Mouse (Mus musculus) brain, adult 2 months (tissue): ENCODE measurements around the gene Pitpnm1.
"Not testable (repeated sequence)": the region's sequence is repeated elsewhere in the genome, so short reads cannot be mapped to it uniquely, and the experiment has no call there.

ENCODE experiments used
- DNase-seq: peaks from one replicate; pipeline ENCODE4 v3.0.0; 2011; ENCODE audit warnings: low read depth, low spot score

The Pitpnm1 gene

GRCm38 (mm10) chr19:4117006-4117405 lies 17.2 kb downstream of the Pitpnm1 start:
- no peak for DNase-seq

GRCm38 (mm10) chr19:4118350-4118749 lies 18.6 kb downstream of the Pitpnm1 start:
- no peak for DNase-seq

GRCm38 (mm10) chr19:4119716-4120487 lies 20.1 kb downstream of the Pitpnm1 start:
- no peak for DNase-seq

GRCm38 (mm10) chr19:4120496-4120895 lies 20.7 kb downstream of the Pitpnm1 start:
- no peak for DNase-seq

- peak; percentile 99 for DNase-seq
Measured at GRCm38 (mm10) chr19:4121097-4121805, 21.5 kb downstream of the Pitpnm1 start.

- not testable (repeated sequence) for DNase-seq
Measured at GRCm38 (mm10) chr19:4121896-4122295, 22.1 kb downstream of the Pitpnm1 start.

GRCm38 (mm10) chr19:4122411-4123370 lies 22.9 kb downstream of the Pitpnm1 start:
- no peak for DNase-seq

GRCm38 (mm10) chr19:4124432-4124831 lies 24.6 kb downstream of the Pitpnm1 start:
- DNase-seq: no peak

GRCm38 (mm10) chr19:4125268-4125667 lies 25.5 kb downstream of the Pitpnm1 start:
- DNase-seq: peak; percentile 66

- DNase-seq: peak; percentile 99
Measured at GRCm38 (mm10) chr19:4125741-4126696, 26.2 kb downstream of the Pitpnm1 start, which contains the start of gene Aip. TSS of gene Aip (minus strand) at chr19:4125858.

GRCm38 (mm10) chr19:4126759-4127495 lies 27.1 kb downstream of the Pitpnm1 start:
- DNase-seq: peak; percentile 39

- DNase-seq: no peak
Measured at GRCm38 (mm10) chr19:4129462-4129861, 29.7 kb downstream of the Pitpnm1 start.

- DNase-seq: no peak
Measured at GRCm38 (mm10) chr19:4130106-4130505, 30.3 kb downstream of the Pitpnm1 start.

GRCm38 (mm10) chr19:4131075-4131474 lies 31.3 kb downstream of the Pitpnm1 start:
- DNase-seq: no peak

- no peak for DNase-seq
Measured at GRCm38 (mm10) chr19:4131768-4132167, 32.0 kb downstream of the Pitpnm1 start.

GRCm38 (mm10) chr19:4134354-4134753 lies 34.6 kb downstream of the Pitpnm1 start:
- DNase-seq: no peak

GRCm38 (mm10) chr19:4135229-4135962 lies 35.6 kb downstream of the Pitpnm1 start:
- DNase-seq: not testable (repeated sequence)

- peak; percentile 48 for DNase-seq
Measured at GRCm38 (mm10) chr19:4135963-4136345, 36.2 kb downstream of the Pitpnm1 start.

- no peak for DNase-seq
Measured at GRCm38 (mm10) chr19:4136463-4136862, 36.7 kb downstream of the Pitpnm1 start.
